Mouse (Mus musculus): Measurements from ENCODE around the gene Eya2. TPM values are rescaled to one million over a fixed set of nuclear protein-coding genes. Genes with fewer than 3 reads are reported as not detected.

Gene Eya2
- total RNA-seq, 2 experiments from 2014 or later, result 4.9 to 5.4 TPM

GRCm38 (mm10) chr2:165593763-165594162 lies 1.1 kb upstream of the Eya2 start:
- DNase-seq, result no peak

GRCm38 (mm10) chr2:165595676-165596070 lies 841 bp downstream of the Eya2 start:
- DNase-seq, result no peak

- no peak for DNase-seq
These were observed 1.3 kb downstream of the Eya2 start for GRCm38 (mm10) chr2:165596141-165596540.

- DNase-seq, result no peak
These were observed 2.7 kb downstream of the Eya2 start for GRCm38 (mm10) chr2:165597536-165597935.

- DNase-seq, result no peak
These were observed 3.3 kb downstream of the Eya2 start for GRCm38 (mm10) chr2:165598139-165598538.

GRCm38 (mm10) chr2:165599566-165599965 lies 4.7 kb downstream of the Eya2 start:
- no peak for DNase-seq

- no peak for DNase-seq
These were observed 6.1 kb downstream of the Eya2 start for GRCm38 (mm10) chr2:165600926-165601325.

- no peak for DNase-seq
These were observed 6.8 kb downstream of the Eya2 start for GRCm38 (mm10) chr2:165601605-165602004.

- no peak for DNase-seq
These were observed 8.9 kb downstream of the Eya2 start for GRCm38 (mm10) chr2:165603775-165604174.

GRCm38 (mm10) chr2:165611551-165612253 lies 16.9 kb downstream of the Eya2 start:
- DNase-seq, result no peak

- DNase-seq, result peak; percentile 39
These were observed 19.0 kb downstream of the Eya2 start for GRCm38 (mm10) chr2:165613741-165614339.

GRCm38 (mm10) chr2:165621488-165621887 lies 26.7 kb downstream of the Eya2 start:
- no peak for DNase-seq

GRCm38 (mm10) chr2:165622596-165622995 lies 27.8 kb downstream of the Eya2 start:
- DNase-seq, result no peak

GRCm38 (mm10) chr2:165626826-165627225 lies 32.0 kb downstream of the Eya2 start:
- DNase-seq, result no peak

GRCm38 (mm10) chr2:165627974-165628373 lies 33.1 kb downstream of the Eya2 start:
- DNase-seq, result no peak

GRCm38 (mm10) chr2:165629900-165630299 lies 35.1 kb downstream of the Eya2 start:
- DNase-seq, result peak; percentile 49

- DNase-seq, result peak; percentile 32
These were observed 38.4 kb downstream of the Eya2 start for GRCm38 (mm10) chr2:165633011-165633785.

GRCm38 (mm10) chr2:165634481-165634880 lies 39.6 kb downstream of the Eya2 start:
- DNase-seq, result no peak

- no peak for DNase-seq
These were observed 44.4 kb downstream of the Eya2 start for GRCm38 (mm10) chr2:165639075-165639755.

GRCm38 (mm10) chr2:165641909-165642505 lies 47.2 kb downstream of the Eya2 start:
- DNase-seq, result no peak

GRCm38 (mm10) chr2:165643596-165643995 lies 48.8 kb downstream of the Eya2 start:
- DNase-seq, result no peak

GRCm38 (mm10) chr2:165644057-165644456 lies 49.2 kb downstream of the Eya2 start:
- DNase-seq, result no peak
